Mouse (Mus musculus): ENCODE data around the gene Ripk4. TPM values are rescaled to one million over a fixed set of nuclear protein-coding genes. Genes with fewer than 3 reads are reported as not detected.

The Ripk4 gene
- 1.6 and 1.7 TPM in 2 replicates for polyA plus RNA-seq (2014; fragmentation: Nextera tagmentation; extraction: Ambion mirVana)

DNA sequence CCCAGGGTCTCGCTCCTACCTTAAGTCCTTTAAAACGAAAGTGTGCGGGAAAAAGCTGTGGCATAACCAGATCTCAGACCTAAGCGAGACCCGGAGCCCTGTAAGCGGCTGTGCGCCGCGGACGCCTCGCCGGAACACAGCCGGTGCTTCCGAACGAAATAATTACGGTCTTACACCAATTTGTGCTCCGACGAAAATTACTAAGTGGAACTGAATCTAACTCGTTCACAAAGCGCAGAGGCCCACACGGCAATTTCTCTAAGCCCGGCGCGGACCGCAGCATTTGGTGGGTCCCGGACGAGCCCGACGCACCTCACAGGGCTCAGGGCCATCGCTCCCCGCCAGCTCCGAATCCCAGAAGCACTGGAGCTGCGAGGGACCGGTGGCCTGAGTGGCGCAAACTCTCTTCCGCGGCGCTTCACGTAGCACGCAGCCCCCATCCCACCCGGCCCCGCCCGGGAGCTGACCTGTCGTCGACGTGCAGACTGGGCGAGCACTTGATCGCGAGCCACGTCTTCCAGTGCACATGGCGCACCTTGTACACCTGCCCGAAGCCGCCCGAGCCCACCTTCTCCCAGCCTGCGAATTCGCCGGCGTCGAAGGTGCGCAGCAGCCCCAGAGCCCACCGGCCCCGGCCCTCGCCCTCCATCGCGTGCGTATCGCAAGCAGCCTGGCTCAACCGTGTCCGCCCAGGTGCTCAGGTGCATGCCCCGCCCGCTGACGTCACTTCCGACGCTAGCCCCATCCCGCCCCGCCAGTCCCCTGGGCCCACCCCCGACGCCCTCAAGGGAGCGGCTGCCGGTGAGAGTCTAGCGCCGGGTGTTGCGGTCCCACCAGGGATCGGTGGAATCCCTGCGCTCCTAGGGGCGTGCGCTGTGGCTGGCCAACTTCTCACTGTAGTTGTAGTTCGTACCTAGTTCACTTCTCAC, at the start of gene Ripk4:
Gene Ripk4 (minus strand): TSS at position 727 of the 929 bp plus-strand sequence.
- DNase-seq (ENCODE audit: low spot score) (peak; percentile 77), ATAC-seq (replicated peaks; ENCODE audit: low FRiP score) (peak; percentile 65)
- H3K36me3 ChIP-seq (ENCODE audit: control insufficient read depth, insufficient read depth, low read length) = no peaks in the 10 kb centered on the region
- H3K4me3 ChIP-seq (ENCODE audit: low read depth, low read length) = peak within 1 kb of the TSS; percentile 46
- H3K27ac ChIP-seq (ENCODE audit: low read depth, low read length) = no peak within 1 kb of the TSS
- peaks cover 31% of the 10 kb centered on the region for H3K27me3 ChIP-seq (ENCODE audit: control insufficient read depth, insufficient read depth, low read length)
- no peaks in the 10 kb centered on the region for H3K9me3 ChIP-seq (ENCODE audit: control insufficient read depth, low read length)
- H3K4me2 ChIP-seq (ENCODE audit: low read depth, low read length, severe bottlenecking) = peak within 1 kb of the TSS; percentile 78
- H3K4me1 ChIP-seq (replicated peaks; ENCODE audit: control insufficient read depth, insufficient read depth, low read length) = peaks cover 5% of the 10 kb centered on the region; the same call in 1 of the 2 replicates
- peak within 1 kb of the TSS; percentile 43; the same call in 1 of the 2 replicates for H3K9ac ChIP-seq (ENCODE audit: low read length)
- WGBS = under 1% methylated on average over 85 of the region's 88 CpGs

DNA sequence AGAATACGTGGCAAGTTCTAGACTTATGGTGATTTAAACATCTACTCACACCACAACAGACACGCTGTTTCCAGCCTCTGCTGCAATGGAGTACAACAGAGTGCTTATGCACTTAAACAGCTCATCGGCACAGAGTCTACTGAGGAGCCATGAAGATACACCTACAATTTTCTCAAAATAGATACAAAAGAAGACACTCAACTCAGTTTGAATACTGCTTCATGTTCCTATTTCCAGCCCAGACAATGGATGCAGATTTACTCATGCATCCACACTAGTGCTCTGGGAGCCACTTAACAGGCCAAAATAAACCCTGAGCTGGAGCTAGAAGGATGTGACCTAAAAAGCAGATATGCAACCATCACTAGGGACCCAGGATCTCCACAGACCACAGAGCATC, 45.3 kb upstream of the Ripk4 start:
- Histone ChIP-seq H3K27me3 (ENCODE audit: control insufficient read depth, insufficient read depth, low read length) (no peaks in the 10 kb centered on the region), H3K4me3 (ENCODE audit: low read depth, low read length) (no peak overlapping the region), H3K27ac (ENCODE audit: low read depth, low read length) (no peak overlapping the region), H3K9me3 (ENCODE audit: control insufficient read depth, low read length) (no peaks in the 10 kb centered on the region), H3K9ac (ENCODE audit: low read length) (no peak overlapping the region), H3K36me3 (ENCODE audit: control insufficient read depth, insufficient read depth, low read length) (peaks cover 11% of the 10 kb centered on the region), H3K4me1 (replicated peaks; ENCODE audit: control insufficient read depth, insufficient read depth, low read length) (no peaks in the 10 kb centered on the region), H3K4me2 (ENCODE audit: low read depth, low read length, severe bottlenecking) (no peak overlapping the region)
- no peak for DNase-seq (ENCODE audit: low spot score)
- WGBS = 96% methylated on average over 3 of the region's 3 CpGs
- no peak for ATAC-seq (replicated peaks; ENCODE audit: low FRiP score)

DNA sequence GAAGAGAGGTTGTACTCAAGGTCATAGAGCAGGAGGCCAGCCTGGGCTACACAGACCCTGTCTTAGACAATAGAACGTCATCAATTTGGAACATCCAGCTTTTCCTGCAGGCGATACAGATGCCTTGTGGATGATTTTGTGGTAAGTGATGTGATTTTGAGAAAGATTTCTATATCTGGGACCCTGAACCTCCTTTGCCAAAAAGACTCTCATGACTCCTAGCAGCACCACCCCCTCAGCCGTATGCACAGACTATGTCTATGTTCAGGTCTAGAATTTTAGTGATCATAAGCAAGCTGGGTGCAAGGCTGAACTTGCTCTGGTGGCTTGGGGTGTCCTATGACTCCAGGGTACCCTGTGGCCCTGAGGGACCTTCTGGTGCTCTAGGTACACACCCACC, 42.1 kb upstream of the Ripk4 start:
- Histone ChIP-seq H3K27me3 (ENCODE audit: control insufficient read depth, insufficient read depth, low read length) (no peaks in the 10 kb centered on the region), H3K27ac (ENCODE audit: low read depth, low read length) (no peak overlapping the region), H3K4me2 (ENCODE audit: low read depth, low read length, severe bottlenecking) (no peak overlapping the region), H3K9me3 (ENCODE audit: control insufficient read depth, low read length) (no peaks in the 10 kb centered on the region), H3K9ac (ENCODE audit: low read length) (no peak overlapping the region), H3K4me1 (replicated peaks; ENCODE audit: control insufficient read depth, insufficient read depth, low read length) (no peaks in the 10 kb centered on the region), H3K4me3 (ENCODE audit: low read depth, low read length) (no peak overlapping the region), H3K36me3 (ENCODE audit: control insufficient read depth, insufficient read depth, low read length) (peaks cover 7% of the 10 kb centered on the region)
- DNase-seq (ENCODE audit: low spot score) (no peak), ATAC-seq (replicated peaks; ENCODE audit: low FRiP score) (no peak)
- WGBS = 97% methylated on average over 3 of the region's 3 CpGs

- peaks cover 5% of the 10 kb centered on the region for H3K36me3 ChIP-seq (ENCODE audit: control insufficient read depth, insufficient read depth, low read length)
- H3K4me1 ChIP-seq (replicated peaks; ENCODE audit: control insufficient read depth, insufficient read depth, low read length) = no peaks in the 10 kb centered on the region
- no peaks in the 10 kb centered on the region for H3K27me3 ChIP-seq (ENCODE audit: control insufficient read depth, insufficient read depth, low read length)
- H3K4me3 ChIP-seq (ENCODE audit: low read depth, low read length) = no peak overlapping the region
- ATAC-seq (replicated peaks; ENCODE audit: low FRiP score) = no peak
- no peaks in the 10 kb centered on the region for H3K9me3 ChIP-seq (ENCODE audit: control insufficient read depth, low read length)
- H3K9ac ChIP-seq (ENCODE audit: low read length) = no peak overlapping the region
- H3K4me2 ChIP-seq (ENCODE audit: low read depth, low read length, severe bottlenecking) = no peak overlapping the region
- peak; percentile 81 for DNase-seq (ENCODE audit: low spot score)
- 78% methylated on average over 7 of the region's 7 CpGs for WGBS
- H3K27ac ChIP-seq (ENCODE audit: low read depth, low read length) = no peak overlapping the region
Observed at GRCm38 (mm10) chr16:97804680-97805547, 41.3 kb upstream of the Ripk4 start.

- peaks cover 8% of the 10 kb centered on the region; the same call in 1 of the 2 replicates for H3K36me3 ChIP-seq (ENCODE audit: control insufficient read depth, insufficient read depth, low read length)
- H3K9me3 ChIP-seq (ENCODE audit: control insufficient read depth, low read length) = no peaks in the 10 kb centered on the region
- WGBS = 98% methylated on average over 7 of the region's 7 CpGs
- H3K4me3 ChIP-seq (ENCODE audit: low read depth, low read length) = no peak overlapping the region
- DNase-seq (ENCODE audit: low spot score) = no peak
- H3K9ac ChIP-seq (ENCODE audit: low read length) = no peak overlapping the region
- H3K27ac ChIP-seq (ENCODE audit: low read depth, low read length) = no peak overlapping the region
- H3K27me3 ChIP-seq (ENCODE audit: control insufficient read depth, insufficient read depth, low read length) = no peaks in the 10 kb centered on the region
- no peaks in the 10 kb centered on the region for H3K4me1 ChIP-seq (replicated peaks; ENCODE audit: control insufficient read depth, insufficient read depth, low read length)
- no peak for ATAC-seq (replicated peaks; ENCODE audit: low FRiP score)
- no peak overlapping the region for H3K4me2 ChIP-seq (ENCODE audit: low read depth, low read length, severe bottlenecking)
Observed at GRCm38 (mm10) chr16:97797950-97798869, 34.6 kb upstream of the Ripk4 start.

DNA sequence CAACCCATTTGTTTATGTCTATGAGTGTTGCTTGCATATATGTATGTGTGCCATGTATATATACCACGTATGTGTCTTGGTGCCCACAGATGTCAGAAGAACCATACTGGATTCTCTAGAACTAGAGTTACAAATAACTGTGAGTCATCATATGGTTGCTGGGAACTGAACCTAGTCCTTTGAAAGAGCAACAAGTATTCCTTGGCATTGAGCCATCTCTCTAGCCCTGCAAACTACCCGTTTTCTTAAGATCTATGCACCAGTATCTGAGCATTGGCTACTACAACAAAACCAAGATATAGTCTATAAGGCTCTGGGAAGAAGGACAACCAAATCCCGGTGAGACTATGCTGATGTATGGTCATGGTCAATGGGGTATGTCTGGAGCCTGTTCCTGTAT, 33.6 kb upstream of the Ripk4 start:
- ATAC-seq (replicated peaks; ENCODE audit: low FRiP score) = no peak
- no peak for DNase-seq (ENCODE audit: low spot score)
- 93% methylated on average over 3 of the region's 3 CpGs for WGBS
- Histone ChIP-seq H3K4me3 (ENCODE audit: low read depth, low read length) (no peak overlapping the region), H3K27me3 (ENCODE audit: control insufficient read depth, insufficient read depth, low read length) (no peaks in the 10 kb centered on the region), H3K9ac (ENCODE audit: low read length) (no peak overlapping the region), H3K36me3 (ENCODE audit: control insufficient read depth, insufficient read depth, low read length) (peaks cover 8% of the 10 kb centered on the region; the same call in 1 of the 2 replicates), H3K4me2 (ENCODE audit: low read depth, low read length, severe bottlenecking) (no peak overlapping the region), H3K27ac (ENCODE audit: low read depth, low read length) (no peak overlapping the region), H3K4me1 (replicated peaks; ENCODE audit: control insufficient read depth, insufficient read depth, low read length) (no peaks in the 10 kb centered on the region), H3K9me3 (ENCODE audit: control insufficient read depth, low read length) (no peaks in the 10 kb centered on the region)

GRCm38 (mm10) chr16:97794256-97794655, 30.7 kb upstream of the Ripk4 start:
- no peak overlapping the region for H3K4me2 ChIP-seq (ENCODE audit: low read depth, low read length, severe bottlenecking)
- no peak overlapping the region for H3K27ac ChIP-seq (ENCODE audit: low read depth, low read length)
- no peak overlapping the region for H3K9ac ChIP-seq (ENCODE audit: low read length)
- H3K9me3 ChIP-seq (ENCODE audit: control insufficient read depth, low read length) = no peaks in the 10 kb centered on the region
- no peaks in the 10 kb centered on the region for H3K4me1 ChIP-seq (replicated peaks; ENCODE audit: control insufficient read depth, insufficient read depth, low read length)
- no peak for ATAC-seq (replicated peaks; ENCODE audit: low FRiP score)
- DNase-seq (ENCODE audit: low spot score) = no peak
- 94% methylated on average over 6 of the region's 6 CpGs for WGBS
- no peaks in the 10 kb centered on the region for H3K27me3 ChIP-seq (ENCODE audit: control insufficient read depth, insufficient read depth, low read length)
- H3K36me3 ChIP-seq (ENCODE audit: control insufficient read depth, insufficient read depth, low read length) = peaks cover 8% of the 10 kb centered on the region; the same call in 1 of the 2 replicates
- H3K4me3 ChIP-seq (ENCODE audit: low read depth, low read length) = no peak overlapping the region

GRCm38 (mm10) chr16:97783057-97783456, 19.5 kb upstream of the Ripk4 start:
- Histone ChIP-seq H3K27me3 (ENCODE audit: control insufficient read depth, insufficient read depth, low read length) (no peaks in the 10 kb centered on the region), H3K4me3 (ENCODE audit: low read depth, low read length) (no peak overlapping the region), H3K9me3 (ENCODE audit: control insufficient read depth, low read length) (no peaks in the 10 kb centered on the region), H3K4me2 (ENCODE audit: low read depth, low read length, severe bottlenecking) (no peak overlapping the region), H3K9ac (ENCODE audit: low read length) (no peak overlapping the region), H3K4me1 (replicated peaks; ENCODE audit: control insufficient read depth, insufficient read depth, low read length) (no peaks in the 10 kb centered on the region), H3K27ac (ENCODE audit: low read depth, low read length) (no peak overlapping the region), H3K36me3 (ENCODE audit: control insufficient read depth, insufficient read depth, low read length) (no peaks in the 10 kb centered on the region)
- 85% methylated on average over 5 of the region's 5 CpGs for WGBS
- ATAC-seq (replicated peaks; ENCODE audit: low FRiP score) (no peak), DNase-seq (ENCODE audit: low spot score) (no peak)
